Mouse (Mus musculus) stomach, embryonic 16.5 days (tissue): Measurements from ENCODE around the gene Vps9d1. TPM values are rescaled to one million over a fixed set of nuclear protein-coding genes. Genes with fewer than 3 reads are reported as not detected.
A peak's percentile ranks its signal among the peaks of the same experiment; 100 is the strongest.

Experiments
- ATAC-seq: fragments of 200-750 bp; cut with Nextera tagmentation; 2 replicates; pipeline ENCODE4 v1.8.0; 2017; ENCODE audit warnings: moderate number of reproducible peaks, moderate TSS enrichment; ENCODE audit not compliant: insufficient read depth, low FRiP score
- H3K27ac ChIP-seq: fragments of 300-500 bp; sonication (generic); 2 replicates; pipeline ENCODE4 v1.5.1; 2014; ENCODE audit warnings: low read length
- H3K27me3 ChIP-seq: fragments of 300-500 bp; sonication (generic); 2 replicates; pipeline ENCODE4 v1.6.1; 2014; ENCODE audit warnings: low read length, control low read depth, mixed read lengths; ENCODE audit not compliant: control insufficient read depth, insufficient read depth
- H3K36me3 ChIP-seq: fragments of 300-500 bp; sonication (generic); 2 replicates; pipeline ENCODE4 v1.6.1; 2014; ENCODE audit warnings: low read length; ENCODE audit not compliant: control insufficient read depth, insufficient read depth
- H3K4me1 ChIP-seq: fragments of 300-500 bp; sonication (generic); 2 replicates; pipeline ENCODE4 v1.6.1; 2014; ENCODE audit warnings: low read length, control low read depth, mixed read lengths; ENCODE audit not compliant: control insufficient read depth, insufficient read depth
- H3K4me2 ChIP-seq: fragments of 300-500 bp; sonication (generic); 2 replicates; pipeline ENCODE4 v1.6.1; 2014; ENCODE audit warnings: low read depth, low read length, mixed read lengths
- H3K4me3 ChIP-seq: fragments of 300-500 bp; sonication (generic); replicated peaks from 2 replicates; pipeline ENCODE4 v1.5.1; 2014; ENCODE audit warnings: mild to moderate bottlenecking, low read length
- H3K9ac ChIP-seq: fragments of 300-500 bp; sonication (generic); 2 replicates; pipeline ENCODE4 v1.6.1; 2014; ENCODE audit warnings: low read length
- H3K9me3 ChIP-seq: fragments of 300-500 bp; sonication (generic); replicated peaks from 2 replicates; pipeline ENCODE4 v1.6.1; 2016; ENCODE audit warnings: low read length, control low read depth; ENCODE audit not compliant: control insufficient read depth
- WGBS: fragments of 180-500 bp; shearing (Covaris S2); extraction: QIAGEN DNeasy Blood & Tissue Kit; methylation state at CpG from one replicate; pipeline ENCODE4 v1.1.7; 2014; 5-methylcytosine and 5-hydroxymethylcytosine counted together
- polyA plus RNA-seq: library from polyadenylated mRNA; unstranded; fragments of >200 nt; fragmentation: Nextera tagmentation; extraction: Ambion mirVana; gene quantifications from 2 replicates; pipeline ENCODE4 v1.2.1, GENCODE M21; 2015

Vps9d1 gene
- polyA plus RNA-seq = 20.0 and 23.6 TPM in 2 replicates

- no peaks in the 10 kb centered on the region for H3K9me3 ChIP-seq
- no peaks in the 10 kb centered on the region for H3K27me3 ChIP-seq
- H3K4me2 ChIP-seq = peak within 1 kb of the TSS; percentile 94
- peak within 1 kb of the TSS; percentile 86 for H3K27ac ChIP-seq
- H3K4me1 ChIP-seq = peaks cover 20% of the 10 kb centered on the region
- under 1% methylated on average over 98 of the region's 99 CpGs for WGBS
- peak within 1 kb of the TSS; percentile 99 for H3K4me3 ChIP-seq
- peaks cover 13% of the 10 kb centered on the region for H3K36me3 ChIP-seq
- peak; percentile 96 for ATAC-seq
- peak within 1 kb of the TSS; percentile 99 for H3K9ac ChIP-seq
Observed at GRCm38 (mm10) chr8:123254099-123254885, at the start of gene Vps9d1, which contains the start of gene Zfp276. Gene Vps9d1, minus strand, starts transcription at chr8:123254348. Gene Zfp276, plus strand, starts transcription at chr8:123254195.

GRCm38 (mm10) chr8:123298301-123298700 lies 44.2 kb upstream of the Vps9d1 start:
- Histone ChIP-seq H3K9me3 (no peaks in the 10 kb centered on the region), H3K4me1 (no peaks in the 10 kb centered on the region), H3K4me3 (no peak overlapping the region), H3K36me3 (no peaks in the 10 kb centered on the region; the same call in 1 of the 2 replicates), H3K27me3 (no peaks in the 10 kb centered on the region), H3K27ac (no peak overlapping the region), H3K4me2 (no peak overlapping the region), H3K9ac (no peak overlapping the region)
- ATAC-seq = no peak
- WGBS = 92% methylated on average over 11 of the region's 11 CpGs

GRCm38 (mm10) chr8:123292785-123293184 lies 38.6 kb upstream of the Vps9d1 start:
- Histone ChIP-seq H3K9ac (no peak overlapping the region), H3K4me2 (no peak overlapping the region), H3K9me3 (no peaks in the 10 kb centered on the region), H3K4me3 (no peak overlapping the region), H3K27ac (no peak overlapping the region), H3K27me3 (no peaks in the 10 kb centered on the region), H3K36me3 (no peaks in the 10 kb centered on the region), H3K4me1 (no peaks in the 10 kb centered on the region)
- 86% methylated on average over 2 of the region's 2 CpGs for WGBS
- no peak for ATAC-seq

- Histone ChIP-seq H3K9ac (no peak overlapping the region), H3K4me1 (no peaks in the 10 kb centered on the region), H3K4me2 (no peak overlapping the region), H3K36me3 (no peaks in the 10 kb centered on the region), H3K27ac (no peak overlapping the region), H3K27me3 (no peaks in the 10 kb centered on the region), H3K9me3 (no peaks in the 10 kb centered on the region), H3K4me3 (no peak overlapping the region)
- 85% methylated on average over 3 of the region's 3 CpGs for WGBS
- ATAC-seq = no peak
Observed at GRCm38 (mm10) chr8:123292281-123292680, 38.1 kb upstream of the Vps9d1 start.

- ATAC-seq = no peak
- Histone ChIP-seq H3K4me3 (no peak overlapping the region), H3K4me1 (no peaks in the 10 kb centered on the region), H3K36me3 (no peaks in the 10 kb centered on the region), H3K27me3 (no peaks in the 10 kb centered on the region), H3K27ac (no peak overlapping the region), H3K9me3 (no peaks in the 10 kb centered on the region), H3K9ac (no peak overlapping the region), H3K4me2 (no peak overlapping the region)
- WGBS = 92% methylated on average over 8 of the region's 8 CpGs
Observed at GRCm38 (mm10) chr8:123291716-123292115, 37.6 kb upstream of the Vps9d1 start.

GRCm38 (mm10) chr8:123290679-123291078 lies 36.5 kb upstream of the Vps9d1 start:
- no peak overlapping the region for H3K4me2 ChIP-seq
- H3K36me3 ChIP-seq = no peaks in the 10 kb centered on the region
- H3K4me1 ChIP-seq = no peaks in the 10 kb centered on the region
- H3K27me3 ChIP-seq = no peaks in the 10 kb centered on the region
- H3K27ac ChIP-seq = no peak overlapping the region
- WGBS = 91% methylated on average over 8 of the region's 8 CpGs
- ATAC-seq = no peak
- no peak overlapping the region for H3K9ac ChIP-seq
- H3K9me3 ChIP-seq = no peaks in the 10 kb centered on the region
- no peak overlapping the region for H3K4me3 ChIP-seq

- Histone ChIP-seq H3K9me3 (no peaks in the 10 kb centered on the region), H3K27ac (no peak overlapping the region), H3K4me3 (no peak overlapping the region), H3K36me3 (no peaks in the 10 kb centered on the region), H3K4me1 (no peaks in the 10 kb centered on the region), H3K4me2 (no peak overlapping the region), H3K27me3 (no peaks in the 10 kb centered on the region), H3K9ac (no peak overlapping the region)
- ATAC-seq = no peak
- WGBS = 82% methylated on average over 4 of the region's 4 CpGs
Observed at GRCm38 (mm10) chr8:123290166-123290565, 36.0 kb upstream of the Vps9d1 start.

- H3K9me3 ChIP-seq = no peaks in the 10 kb centered on the region
- H3K4me2 ChIP-seq = no peak overlapping the region
- no peak overlapping the region for H3K27ac ChIP-seq
- ATAC-seq = no peak
- H3K36me3 ChIP-seq = no peaks in the 10 kb centered on the region
- no peak overlapping the region for H3K4me3 ChIP-seq
- H3K4me1 ChIP-seq = no peaks in the 10 kb centered on the region
- no peaks in the 10 kb centered on the region for H3K27me3 ChIP-seq
- no peak overlapping the region for H3K9ac ChIP-seq
- WGBS = 93% methylated on average over 17 of the region's 17 CpGs
Observed at GRCm38 (mm10) chr8:123287362-123287761, 33.2 kb upstream of the Vps9d1 start.

- Histone ChIP-seq H3K27me3 (no peaks in the 10 kb centered on the region), H3K9me3 (no peaks in the 10 kb centered on the region), H3K4me1 (no peaks in the 10 kb centered on the region), H3K9ac (no peak overlapping the region), H3K4me3 (no peak overlapping the region), H3K4me2 (no peak overlapping the region), H3K27ac (no peak overlapping the region), H3K36me3 (no peaks in the 10 kb centered on the region)
- ATAC-seq = no peak
- WGBS = 82% methylated on average over 5 of the region's 5 CpGs
Observed at GRCm38 (mm10) chr8:123284493-123284892, 30.3 kb upstream of the Vps9d1 start.
